Mouse (Mus musculus): ENCODE measurements around the gene Prkcd.

DNA sequence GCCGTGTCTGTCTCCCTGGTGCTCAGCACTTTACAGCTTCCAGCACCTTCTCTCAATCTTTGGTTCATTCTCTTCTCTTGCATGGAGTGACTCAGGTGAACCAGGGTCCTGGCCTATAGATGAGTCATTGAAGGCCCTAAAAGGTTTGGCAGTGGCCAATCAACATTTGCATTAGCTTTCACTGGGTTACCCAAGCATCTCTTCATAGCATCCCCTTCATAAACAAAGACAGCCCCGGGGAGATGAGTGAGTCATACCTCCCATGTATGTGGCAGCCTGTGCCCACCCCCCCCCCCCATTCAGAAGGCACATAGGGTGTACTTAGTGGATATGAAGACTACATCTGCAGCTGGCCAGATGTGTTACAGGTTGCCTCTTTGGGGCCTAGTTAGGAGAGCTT is 69.4 kb downstream of the Prkcd start:
- TF ChIP-seq CTCF (IDR thresholded peaks at IDR 0.05; ENCODE audit: low read depth) (no peak), EP300 (optimal IDR thresholded peaks at IDR 0.05) (no peak)
